Mouse (Mus musculus) urinary bladder, postnatal 10 days (tissue): ENCODE results near the gene Tm6sf1.
"Not testable (repeated sequence)": the region's sequence is repeated elsewhere in the genome, so short reads cannot be mapped to it uniquely, and the experiment has no call there.

Source experiments
- DNase-seq: peaks from one replicate; pipeline ENCODE4 v3.0.0; 2022; ENCODE audit warnings: low spot score

Gene Tm6sf1

GRCm38 (mm10) chr7:81858968-81859721 is at the start of gene Tm6sf1:
Gene Tm6sf1 (plus strand): TSS chr7:81859001.
- no peak for DNase-seq

DNA sequence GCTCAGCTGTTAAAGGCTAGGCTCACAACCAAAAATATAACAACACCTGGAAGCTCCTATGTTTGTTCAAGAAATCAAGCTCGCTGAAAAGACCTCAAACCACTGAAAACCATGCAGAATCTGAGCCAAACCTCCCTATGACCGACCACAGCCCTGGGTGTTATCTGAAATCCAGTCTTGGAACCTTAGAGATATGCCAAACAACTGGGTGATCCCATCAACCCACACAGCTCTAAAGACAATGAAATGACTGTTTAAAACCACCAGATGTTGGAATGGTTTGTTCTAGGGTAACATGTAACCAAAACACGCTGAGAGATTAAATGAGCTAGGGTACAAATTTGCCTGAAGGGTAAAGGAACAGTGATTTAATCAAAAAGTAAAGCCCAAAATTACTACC is 33.9 kb upstream of the Tm6sf1 start:
- DNase-seq, result no peak

DNA sequence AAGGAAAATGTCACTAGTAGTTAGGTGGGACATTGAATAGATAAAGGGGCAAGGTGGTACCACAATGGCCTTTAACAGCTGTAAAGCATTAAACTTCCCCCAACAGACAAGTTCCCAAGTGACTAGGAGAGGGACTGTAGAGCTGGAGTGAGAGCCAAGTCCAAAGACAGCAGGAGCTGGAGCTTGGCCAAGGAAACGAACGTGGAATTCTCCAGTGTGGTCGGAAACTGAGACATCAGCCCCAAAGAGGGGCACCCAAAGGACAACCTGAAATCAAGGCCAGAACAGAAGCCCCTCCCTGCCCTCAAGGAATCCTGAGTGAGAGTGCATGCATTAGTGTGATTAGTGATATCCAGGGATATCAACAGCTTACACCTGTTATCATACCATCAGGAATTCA is 33.4 kb upstream of the Tm6sf1 start:
- no peak for DNase-seq

DNA sequence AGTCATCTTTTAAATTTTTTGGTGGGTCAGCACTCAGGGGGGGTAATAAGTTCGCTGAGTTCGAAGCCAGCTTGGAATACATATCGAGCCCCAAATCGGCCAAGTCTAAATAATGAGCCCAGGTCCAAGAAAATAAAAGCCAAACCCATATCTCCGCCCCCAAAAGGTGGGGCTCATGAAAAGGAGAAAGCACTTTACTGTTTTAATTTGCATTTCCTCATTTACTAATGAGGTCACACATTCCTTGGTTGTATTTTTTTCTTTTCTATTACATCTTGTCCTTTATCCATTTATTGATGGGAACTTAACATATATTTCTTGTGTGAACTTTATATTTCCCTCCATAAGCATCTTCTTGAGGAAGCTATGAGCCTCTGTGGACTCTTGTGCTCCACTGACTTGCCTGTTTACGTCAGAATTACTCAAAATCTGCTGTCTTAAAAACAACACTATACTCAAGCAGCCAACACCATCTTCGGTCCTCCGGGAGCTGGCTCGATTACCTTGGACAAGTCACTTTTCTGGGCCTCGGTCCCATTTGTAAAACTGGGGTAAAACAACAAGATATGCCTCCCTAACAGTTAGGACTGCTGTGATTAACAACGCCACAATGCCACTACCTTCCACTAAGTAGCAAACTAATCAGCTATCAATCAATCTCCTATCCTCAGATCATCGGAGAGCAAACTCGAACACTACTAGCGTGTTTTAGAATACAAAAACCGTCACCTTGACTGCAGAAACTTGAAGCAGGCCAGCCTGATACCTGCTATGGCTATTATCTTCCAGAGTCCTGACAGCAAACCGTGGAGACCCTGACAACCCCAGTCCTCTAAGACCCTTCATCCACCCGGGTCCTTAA is 30.8 kb upstream of the Tm6sf1 start:
- no peak for DNase-seq

DNA sequence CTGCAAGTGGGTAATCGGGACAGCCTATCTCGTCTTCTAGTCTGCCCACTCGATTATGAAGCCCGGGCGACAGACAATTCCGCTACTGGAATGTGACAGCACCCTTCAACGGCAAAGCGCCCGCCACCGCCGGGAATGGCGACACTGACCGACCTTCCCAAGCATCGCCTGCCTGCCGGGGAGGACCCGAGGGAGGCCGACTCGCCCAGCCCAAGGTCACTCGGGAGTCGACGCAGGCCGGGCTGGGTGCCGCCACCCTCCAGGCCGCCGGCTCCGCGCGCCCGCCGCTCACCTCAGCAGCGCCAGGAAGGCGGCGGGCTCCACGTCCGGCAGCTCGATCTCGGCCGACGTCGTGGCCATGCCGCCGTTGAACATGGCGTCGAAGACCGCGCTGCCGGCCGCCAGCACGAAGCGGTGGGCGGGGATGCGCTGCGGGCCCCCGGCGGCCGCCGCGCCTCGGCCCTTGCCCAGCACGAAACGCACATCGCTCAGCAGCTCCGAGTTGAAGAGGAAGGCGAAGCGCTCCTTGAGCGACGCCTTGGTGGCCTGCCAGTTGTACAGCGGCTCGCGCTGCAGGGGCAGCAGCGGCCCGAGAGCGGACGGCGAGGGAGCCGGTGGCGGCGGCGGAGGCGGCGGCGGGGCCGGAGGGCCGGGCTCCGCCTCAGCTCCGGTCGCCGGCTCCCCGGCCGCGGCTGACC is 30.0 kb upstream of the Tm6sf1 start:
- DNase-seq, result peak; percentile 21

DNA sequence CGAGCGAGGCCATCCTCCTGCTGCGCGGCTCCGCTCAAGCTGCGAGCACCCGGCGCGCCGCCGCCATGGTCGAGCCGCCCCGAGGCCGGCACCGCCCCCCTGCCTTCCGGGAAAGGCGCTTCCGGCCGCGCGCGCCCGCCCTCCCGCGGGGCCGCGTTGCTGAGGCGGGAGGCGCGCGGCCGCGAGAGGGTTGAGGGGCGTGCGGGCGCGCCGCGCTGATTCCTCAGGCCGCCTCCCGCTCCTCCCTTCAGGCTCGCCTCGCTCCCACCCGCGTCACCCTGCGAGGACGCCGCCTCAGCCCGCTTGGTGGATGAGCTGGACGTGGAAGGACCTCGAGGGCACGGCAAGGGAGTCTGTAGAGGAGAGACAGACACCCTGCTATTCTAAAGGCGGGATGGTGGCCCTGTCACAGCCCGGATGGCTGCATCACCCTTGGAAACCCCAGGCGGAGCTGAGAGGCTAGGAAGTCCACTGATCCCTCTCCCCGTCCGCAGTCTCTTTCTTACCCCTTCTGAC is 29.4 kb upstream of the Tm6sf1 start, which contains the start of gene Btbd1:
Gene Btbd1, minus strand, starts transcription at position 53 of the 516 bp plus-strand sequence.
- DNase-seq, result peak; percentile 29

- no peak for DNase-seq
Measured at GRCm38 (mm10) chr7:81834847-81835246, 24.0 kb upstream of the Tm6sf1 start.

DNA sequence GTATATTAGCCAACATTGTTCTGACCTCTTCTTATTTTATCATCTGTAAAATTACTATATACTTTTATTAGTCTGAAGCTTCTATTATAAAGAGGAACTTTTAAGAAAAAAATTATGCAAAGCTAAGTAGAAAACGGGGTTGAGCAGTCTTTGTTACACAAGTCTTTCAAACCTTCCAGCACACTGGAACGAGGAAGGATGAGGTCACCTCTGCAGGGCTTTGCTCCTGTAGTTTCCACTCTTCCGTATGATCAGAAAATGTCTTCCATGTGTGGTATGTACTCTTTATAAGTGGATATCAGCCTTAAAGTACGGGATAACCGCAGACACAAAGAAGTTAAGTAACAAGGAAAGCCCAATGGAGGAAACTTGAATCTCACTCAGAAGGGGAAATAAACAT is 23.4 kb upstream of the Tm6sf1 start:
- no peak for DNase-seq

GRCm38 (mm10) chr7:81837771-81838170 is 21.0 kb upstream of the Tm6sf1 start:
- not testable (repeated sequence) for DNase-seq

DNA sequence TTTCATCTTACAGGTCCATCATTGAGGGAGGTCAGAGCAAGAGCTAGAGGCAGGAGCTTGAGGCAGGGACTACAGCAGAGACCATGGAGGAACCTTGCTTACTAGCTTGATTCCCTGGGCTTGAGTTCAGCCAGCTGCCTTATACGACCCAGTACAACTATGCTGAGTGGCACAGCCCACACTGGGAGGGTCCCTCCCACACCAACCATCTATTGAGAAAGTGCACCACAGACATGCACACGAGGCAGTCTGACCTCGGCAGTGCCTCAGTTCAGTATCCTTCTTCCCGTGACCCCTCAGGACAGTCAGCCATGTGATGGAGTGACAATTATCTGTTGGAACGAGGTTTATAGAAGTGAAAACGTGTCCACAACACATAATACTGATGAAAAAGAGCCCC is 19.1 kb upstream of the Tm6sf1 start:
- no peak for DNase-seq

DNA sequence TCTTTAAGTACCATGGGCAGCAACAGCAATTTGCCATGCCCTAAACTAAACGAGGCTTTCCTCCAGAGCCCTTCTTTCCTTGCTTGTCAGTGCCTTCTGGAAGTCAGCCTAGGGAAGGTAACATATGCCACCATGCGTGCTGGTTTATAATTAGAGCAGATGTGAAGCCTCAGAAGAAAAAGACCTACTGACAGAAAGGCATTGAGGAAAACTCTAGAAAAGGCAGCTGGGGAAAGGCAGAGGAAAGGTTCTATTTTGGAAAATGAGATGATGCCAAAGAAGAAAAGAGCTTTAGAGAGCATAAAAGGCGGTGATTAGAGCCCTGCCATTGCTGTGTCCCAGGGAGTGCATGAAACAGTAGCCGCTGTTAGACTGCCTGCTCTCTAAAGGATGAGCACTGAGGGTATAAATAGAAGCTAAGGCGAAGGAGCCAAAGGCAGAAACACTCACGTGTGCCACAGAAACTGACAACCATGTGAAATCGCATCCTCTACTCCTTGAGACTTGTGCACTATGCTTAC is 18.1 kb upstream of the Tm6sf1 start:
- DNase-seq, result no peak

DNA sequence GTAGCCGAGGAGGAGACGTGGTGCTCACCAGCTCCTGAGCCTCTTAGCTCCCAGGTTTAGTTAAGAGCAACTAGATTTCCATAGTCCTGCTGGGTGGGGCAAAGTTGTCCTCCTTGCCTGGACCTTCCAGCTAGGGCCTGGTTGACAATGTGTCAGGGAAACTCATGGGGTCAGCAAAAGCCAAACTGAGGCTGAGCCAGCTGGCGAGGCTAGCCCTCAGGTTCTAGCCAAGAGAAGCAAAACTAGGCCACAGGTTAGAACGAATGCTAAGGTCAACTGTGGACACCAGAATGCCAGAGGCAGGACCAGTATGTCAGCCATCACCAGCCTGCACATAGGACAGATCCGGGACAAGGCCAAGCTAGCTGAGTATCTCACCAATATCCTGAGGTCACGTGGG is 17.4 kb upstream of the Tm6sf1 start:
- DNase-seq, result no peak

DNA sequence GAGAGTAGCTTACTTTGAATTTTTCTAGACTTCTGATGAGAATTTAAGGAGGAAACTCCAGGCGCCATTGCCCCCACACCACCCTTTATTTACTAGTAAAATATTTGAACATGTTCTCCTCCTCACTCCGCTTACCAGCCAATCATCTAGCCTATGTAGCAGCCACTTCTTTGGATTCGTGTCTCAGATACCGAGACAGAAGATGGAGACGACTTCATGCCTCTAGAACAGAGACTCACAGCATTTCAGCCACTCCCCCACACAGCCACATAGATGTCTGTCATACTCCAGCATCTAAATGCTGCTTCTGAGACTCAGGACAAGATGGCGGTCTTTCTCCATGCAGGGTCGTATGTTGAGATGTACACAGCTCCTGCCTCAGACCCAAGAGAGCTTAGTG is 16.7 kb upstream of the Tm6sf1 start:
- DNase-seq, result no peak

DNA sequence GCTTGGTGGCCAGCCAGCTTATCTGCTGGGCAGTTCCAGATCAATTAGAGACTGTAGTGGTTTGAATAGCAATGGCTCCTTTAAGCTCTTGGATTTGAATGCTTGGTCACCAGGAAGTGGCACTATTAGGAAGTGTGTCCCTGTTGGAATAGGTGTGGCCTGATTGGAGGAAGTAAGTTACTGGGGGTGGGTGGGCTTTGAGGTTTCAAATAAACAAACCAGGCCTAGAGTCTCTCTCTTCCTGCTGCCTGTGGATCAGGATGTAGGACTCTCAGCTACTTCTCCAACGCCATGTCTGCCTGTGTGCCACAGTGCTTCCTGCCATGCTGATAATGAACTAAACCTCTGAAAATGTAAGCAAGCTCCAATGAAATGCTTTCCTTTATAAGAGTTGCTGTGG is 15.8 kb upstream of the Tm6sf1 start:
- DNase-seq, result no peak

GRCm38 (mm10) chr7:81843903-81844302 is 14.9 kb upstream of the Tm6sf1 start:
- DNase-seq, result no peak

GRCm38 (mm10) chr7:81844801-81845200 is 14.0 kb upstream of the Tm6sf1 start:
- no peak for DNase-seq

DNA sequence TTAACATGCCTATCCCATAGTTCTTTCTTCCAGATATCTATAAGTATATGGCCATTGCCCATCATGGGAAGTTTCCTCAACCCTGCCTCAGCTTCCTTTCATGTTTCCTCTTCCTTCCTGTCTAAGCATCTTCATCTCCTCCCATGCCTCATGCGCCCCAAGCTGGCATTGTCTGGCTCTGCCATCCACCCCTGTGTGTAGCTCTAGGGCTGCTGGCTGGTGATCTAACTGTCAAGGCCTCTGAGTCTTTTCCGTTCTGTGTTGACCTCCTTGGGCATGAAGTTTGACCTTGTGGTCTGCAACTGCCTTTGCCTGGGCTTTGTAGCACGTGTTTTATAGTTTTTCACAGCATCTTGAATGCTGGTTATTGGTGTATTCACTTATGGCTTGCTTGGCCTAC is 13.5 kb upstream of the Tm6sf1 start:
- no peak for DNase-seq

DNA sequence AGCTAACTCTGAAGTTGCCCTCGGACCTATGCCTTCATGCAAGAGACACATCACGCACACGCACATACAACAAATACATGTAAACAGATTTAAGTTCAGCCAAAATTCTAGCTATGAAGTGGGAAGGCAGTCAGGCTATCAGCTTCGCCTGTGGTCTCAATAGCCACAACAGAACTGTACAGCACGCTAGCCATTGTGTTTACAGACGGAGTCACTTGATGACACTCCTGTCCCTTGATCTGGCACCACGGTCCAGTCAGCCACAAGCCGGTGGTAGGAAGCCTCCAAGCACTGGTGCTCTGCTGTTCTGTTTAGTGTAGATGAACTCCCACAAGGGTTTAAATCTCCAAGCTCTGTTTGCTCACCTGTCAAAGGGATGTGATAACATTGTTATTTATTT is 12.8 kb upstream of the Tm6sf1 start:
- DNase-seq, result no peak

GRCm38 (mm10) chr7:81847010-81847409 is 11.8 kb upstream of the Tm6sf1 start:
- no peak for DNase-seq

DNA sequence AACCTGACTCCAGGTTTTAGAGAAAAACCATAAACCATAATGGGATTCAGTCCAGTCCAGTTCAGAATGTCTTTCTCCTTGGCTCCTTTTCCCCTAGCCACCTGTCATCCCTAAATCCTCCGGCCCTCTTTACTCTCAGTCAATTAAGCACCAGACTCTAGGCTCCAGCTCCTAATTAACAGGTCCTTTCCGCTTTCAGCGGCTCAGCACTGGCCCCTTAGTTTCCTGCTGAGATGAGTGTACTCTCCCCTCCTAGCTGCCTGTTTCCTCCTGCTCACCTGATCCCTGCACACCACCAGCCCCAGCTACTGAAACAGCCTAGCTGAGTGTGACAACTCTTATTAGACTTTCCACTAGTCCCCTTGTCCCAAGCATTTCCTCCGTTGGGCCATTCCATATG is 11.0 kb upstream of the Tm6sf1 start:
- DNase-seq, result no peak

DNA sequence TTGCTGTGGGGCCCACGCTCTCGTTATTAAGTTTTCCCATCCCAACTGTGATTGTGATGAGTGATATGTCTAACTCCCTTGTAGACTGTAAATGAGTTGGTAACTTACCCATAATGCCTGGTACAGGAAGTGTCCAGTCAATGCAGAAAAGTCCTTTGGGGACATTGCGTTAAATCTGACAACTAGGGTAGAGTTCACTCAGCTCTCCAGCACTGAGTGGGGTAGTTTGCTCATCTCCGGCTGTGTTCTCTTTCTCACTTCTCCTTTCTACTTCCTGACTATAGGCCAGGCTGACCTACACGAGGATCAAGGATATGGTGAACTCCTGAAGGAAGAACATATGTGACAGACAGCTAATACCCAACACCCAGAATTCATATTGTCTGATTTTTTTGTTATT is 9.6 kb upstream of the Tm6sf1 start:
- DNase-seq, result no peak

- DNase-seq, result no peak
Measured at GRCm38 (mm10) chr7:81849633-81850032, 9.2 kb upstream of the Tm6sf1 start.
